Mouse (Mus musculus): Measurements from ENCODE around the gene Sec14l5. TPM values are rescaled to one million over a fixed set of nuclear protein-coding genes. Genes with fewer than 3 reads are reported as not detected.
A peak's percentile ranks its signal among the peaks of the same experiment; 100 is the strongest.

Sec14l5 gene
- polyA plus RNA-seq, 1 experiment, result 2.4 TPM

DNA sequence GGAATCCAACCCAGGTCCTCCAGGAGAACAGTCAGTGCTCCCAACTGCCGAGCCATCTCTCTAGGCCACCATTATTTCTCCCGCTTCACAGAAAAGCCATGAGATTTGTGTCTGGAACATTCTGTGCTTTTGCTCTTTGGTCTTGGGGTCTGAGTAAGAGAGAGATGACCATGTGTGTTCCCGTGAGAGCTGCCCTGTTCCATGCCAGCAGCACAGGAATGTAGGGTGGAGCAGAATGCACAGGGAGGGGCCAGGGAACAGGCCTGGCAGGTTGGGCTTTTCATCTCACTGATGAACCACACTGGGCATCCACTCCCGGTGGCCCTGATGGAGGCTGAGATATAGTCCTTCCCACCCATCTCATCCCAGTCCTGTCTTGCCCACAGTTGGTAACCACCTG is 27.5 kb upstream of the Sec14l5 start:
- no peak for TF ChIP-seq EP300 (IDR thresholded peaks at IDR 0.05; ENCODE audit: insufficient read depth, low read depth, low read length)
- no peak for TF ChIP-seq CTCF (IDR thresholded peaks at IDR 0.05; ENCODE audit: low read depth, low read length)
- no peak for TF ChIP-seq POLR2A (IDR thresholded peaks at IDR 0.05; ENCODE audit: insufficient read depth, low read length)
- Histone ChIP-seq H3K4me3 (ENCODE audit: low read depth, low read length) (no peak overlapping the region), H3K27me3 (ENCODE audit: control insufficient read depth, insufficient read depth, low read length, poor library complexity, severe bottlenecking) (no peaks in the 10 kb centered on the region), H3K36me3 (ENCODE audit: control insufficient read depth, insufficient read depth, low read length, poor library complexity, severe bottlenecking) (no peaks in the 10 kb centered on the region), H3K4me1 (ENCODE audit: control insufficient read depth, insufficient read depth, low read length) (peaks cover 4% of the 10 kb centered on the region), H3K9me3 (replicated peaks; ENCODE audit: control insufficient read depth, insufficient read depth, low read length, poor library complexity, severe bottlenecking) (no peaks in the 10 kb centered on the region), H3K9ac (ENCODE audit: low read depth, poor library complexity, severe bottlenecking) (no peak overlapping the region), H3K27ac (ENCODE audit: insufficient read depth, low read length) (no peak overlapping the region)

DNA sequence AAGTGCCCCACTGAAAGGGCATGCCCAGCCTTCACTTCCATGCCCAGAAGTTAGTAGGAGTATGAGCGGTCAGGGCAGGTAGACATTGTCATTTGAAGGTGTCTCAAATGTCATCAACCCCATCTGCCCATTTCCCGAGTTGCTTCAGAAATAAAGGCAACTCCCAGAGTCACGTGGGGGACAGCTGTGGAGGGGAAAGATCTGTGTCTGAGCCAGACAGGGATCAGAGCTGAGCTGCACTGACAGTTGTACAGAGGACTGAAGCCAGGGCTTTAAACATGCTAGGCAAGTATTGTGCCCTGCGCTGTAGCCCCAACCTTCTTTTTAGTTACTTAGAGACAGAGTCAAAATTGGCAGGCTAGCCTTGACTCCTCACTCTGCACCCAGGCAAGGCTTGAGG is 27.1 kb upstream of the Sec14l5 start:
- H3K36me3 ChIP-seq (ENCODE audit: control insufficient read depth, insufficient read depth, low read length, poor library complexity, severe bottlenecking), result no peaks in the 10 kb centered on the region
- TF ChIP-seq POLR2A (IDR thresholded peaks at IDR 0.05; ENCODE audit: insufficient read depth, low read length), result no peak
- TF ChIP-seq CTCF (IDR thresholded peaks at IDR 0.05; ENCODE audit: low read depth, low read length), result no peak
- TF ChIP-seq EP300 (IDR thresholded peaks at IDR 0.05; ENCODE audit: insufficient read depth, low read depth, low read length), result no peak

DNA sequence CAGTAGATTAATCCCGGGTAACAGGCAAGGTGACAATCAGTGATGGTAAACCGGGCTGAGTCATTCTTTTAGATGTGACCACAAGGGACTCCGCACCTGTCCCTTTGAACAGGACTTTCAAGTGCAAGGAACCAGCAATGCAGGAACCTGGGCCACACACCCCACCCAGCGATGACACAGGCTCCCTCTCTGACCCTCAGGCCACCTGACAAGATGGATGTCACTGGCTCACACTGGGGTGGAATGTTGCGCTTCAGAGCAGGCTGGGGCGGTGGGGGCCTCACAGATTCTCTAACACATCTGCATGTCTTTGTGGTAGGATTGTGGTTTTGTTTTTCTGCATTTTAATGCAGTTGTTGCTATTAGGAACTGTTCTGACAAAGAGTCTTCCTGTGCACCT is 23.4 kb upstream of the Sec14l5 start:
- Histone ChIP-seq H3K9ac (ENCODE audit: low read depth, poor library complexity, severe bottlenecking) (no peak overlapping the region), H3K9me3 (replicated peaks; ENCODE audit: control insufficient read depth, insufficient read depth, low read length, poor library complexity, severe bottlenecking) (no peaks in the 10 kb centered on the region), H3K36me3 (ENCODE audit: control insufficient read depth, insufficient read depth, low read length, poor library complexity, severe bottlenecking) (no peaks in the 10 kb centered on the region), H3K27ac (ENCODE audit: insufficient read depth, low read length) (no peak overlapping the region), H3K27me3 (ENCODE audit: control insufficient read depth, insufficient read depth, low read length, poor library complexity, severe bottlenecking) (no peaks in the 10 kb centered on the region), H3K4me3 (ENCODE audit: low read depth, low read length) (no peak overlapping the region), H3K4me1 (ENCODE audit: control insufficient read depth, insufficient read depth, low read length) (peaks cover 4% of the 10 kb centered on the region)
- TF ChIP-seq POLR2A (IDR thresholded peaks at IDR 0.05; ENCODE audit: insufficient read depth, low read length) (no peak), CTCF (IDR thresholded peaks at IDR 0.05; ENCODE audit: low read depth, low read length) (no peak), EP300 (IDR thresholded peaks at IDR 0.05; ENCODE audit: insufficient read depth, low read depth, low read length) (no peak)

More for the DNA sequence above, 27.1 kb upstream of the Sec14l5 start:
- no peak overlapping the region for H3K27ac ChIP-seq (ENCODE audit: insufficient read depth, low read length)
- no peak overlapping the region for H3K4me3 ChIP-seq (ENCODE audit: low read depth, low read length)
- no peaks in the 10 kb centered on the region for H3K27me3 ChIP-seq (ENCODE audit: control insufficient read depth, insufficient read depth, low read length, poor library complexity, severe bottlenecking)
- peaks cover 4% of the 10 kb centered on the region for H3K4me1 ChIP-seq (ENCODE audit: control insufficient read depth, insufficient read depth, low read length)
- no peak overlapping the region for H3K9ac ChIP-seq (ENCODE audit: low read depth, poor library complexity, severe bottlenecking)
- H3K9me3 ChIP-seq (replicated peaks; ENCODE audit: control insufficient read depth, insufficient read depth, low read length, poor library complexity, severe bottlenecking), result no peaks in the 10 kb centered on the region

DNA sequence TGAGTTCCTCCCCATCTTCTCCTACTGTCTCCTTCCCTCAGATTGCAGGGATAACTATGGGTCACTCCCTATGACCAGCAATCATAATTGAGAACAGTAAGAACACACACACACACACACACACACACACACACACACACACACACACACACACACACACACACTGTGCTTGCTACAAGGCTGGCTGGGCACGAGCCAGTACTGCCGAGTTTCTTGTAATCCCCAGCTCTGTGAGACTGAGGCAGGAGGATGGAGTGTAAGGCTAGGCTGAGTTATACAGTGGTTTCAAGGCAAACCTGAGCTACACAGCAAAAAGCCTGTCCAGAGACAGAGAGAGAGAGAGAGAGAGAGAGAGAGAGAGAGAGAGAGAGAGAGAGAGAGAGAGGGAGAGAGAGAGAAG is 16.7 kb upstream of the Sec14l5 start:
- no peak overlapping the region for H3K9ac ChIP-seq (ENCODE audit: low read depth, poor library complexity, severe bottlenecking)
- H3K27ac ChIP-seq (ENCODE audit: insufficient read depth, low read length), result no peak overlapping the region
- peaks cover 2% of the 10 kb centered on the region for H3K4me1 ChIP-seq (ENCODE audit: control insufficient read depth, insufficient read depth, low read length)
- H3K36me3 ChIP-seq (ENCODE audit: control insufficient read depth, insufficient read depth, low read length, poor library complexity, severe bottlenecking), result no peaks in the 10 kb centered on the region
- no peak overlapping the region for H3K4me3 ChIP-seq (ENCODE audit: low read depth, low read length)
- no peak for TF ChIP-seq POLR2A (IDR thresholded peaks at IDR 0.05; ENCODE audit: insufficient read depth, low read length)
- TF ChIP-seq CTCF (IDR thresholded peaks at IDR 0.05; ENCODE audit: low read depth, low read length), result no peak
- TF ChIP-seq EP300 (IDR thresholded peaks at IDR 0.05; ENCODE audit: insufficient read depth, low read depth, low read length), result no peak
- H3K9me3 ChIP-seq (replicated peaks; ENCODE audit: control insufficient read depth, insufficient read depth, low read length, poor library complexity, severe bottlenecking), result no peaks in the 10 kb centered on the region
- no peaks in the 10 kb centered on the region; the same call in 1 of the 2 replicates for H3K27me3 ChIP-seq (ENCODE audit: control insufficient read depth, insufficient read depth, low read length, poor library complexity, severe bottlenecking)

DNA sequence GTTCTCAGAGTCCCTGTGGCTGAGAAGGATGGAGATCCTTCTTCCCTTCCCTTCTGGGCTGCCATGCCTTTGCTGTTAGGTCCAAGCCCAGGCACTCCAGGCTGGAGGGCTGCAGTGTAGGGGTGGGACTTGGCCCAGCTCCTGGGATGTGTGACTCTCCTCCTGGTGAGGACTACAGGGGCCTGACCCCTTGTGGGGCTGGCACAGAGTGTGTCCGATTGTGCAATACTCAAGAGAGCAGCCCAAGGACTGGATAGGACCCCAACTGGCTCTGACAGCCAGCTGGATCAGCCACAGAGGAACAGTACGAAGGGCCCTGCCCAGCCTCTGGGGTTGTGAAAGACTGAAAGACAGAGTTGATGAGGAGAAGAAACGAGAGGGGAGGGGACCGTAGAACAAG is 16.1 kb upstream of the Sec14l5 start:
- Histone ChIP-seq H3K4me1 (ENCODE audit: control insufficient read depth, insufficient read depth, low read length) (peaks cover 2% of the 10 kb centered on the region), H3K27ac (ENCODE audit: insufficient read depth, low read length) (no peak overlapping the region), H3K27me3 (ENCODE audit: control insufficient read depth, insufficient read depth, low read length, poor library complexity, severe bottlenecking) (no peaks in the 10 kb centered on the region; the same call in 1 of the 2 replicates), H3K9me3 (replicated peaks; ENCODE audit: control insufficient read depth, insufficient read depth, low read length, poor library complexity, severe bottlenecking) (no peaks in the 10 kb centered on the region), H3K36me3 (ENCODE audit: control insufficient read depth, insufficient read depth, low read length, poor library complexity, severe bottlenecking) (no peaks in the 10 kb centered on the region), H3K4me3 (ENCODE audit: low read depth, low read length) (no peak overlapping the region), H3K9ac (ENCODE audit: low read depth, poor library complexity, severe bottlenecking) (no peak overlapping the region)
- TF ChIP-seq POLR2A (IDR thresholded peaks at IDR 0.05; ENCODE audit: insufficient read depth, low read length) (no peak), CTCF (IDR thresholded peaks at IDR 0.05; ENCODE audit: low read depth, low read length) (no peak), EP300 (IDR thresholded peaks at IDR 0.05; ENCODE audit: insufficient read depth, low read depth, low read length) (no peak)

DNA sequence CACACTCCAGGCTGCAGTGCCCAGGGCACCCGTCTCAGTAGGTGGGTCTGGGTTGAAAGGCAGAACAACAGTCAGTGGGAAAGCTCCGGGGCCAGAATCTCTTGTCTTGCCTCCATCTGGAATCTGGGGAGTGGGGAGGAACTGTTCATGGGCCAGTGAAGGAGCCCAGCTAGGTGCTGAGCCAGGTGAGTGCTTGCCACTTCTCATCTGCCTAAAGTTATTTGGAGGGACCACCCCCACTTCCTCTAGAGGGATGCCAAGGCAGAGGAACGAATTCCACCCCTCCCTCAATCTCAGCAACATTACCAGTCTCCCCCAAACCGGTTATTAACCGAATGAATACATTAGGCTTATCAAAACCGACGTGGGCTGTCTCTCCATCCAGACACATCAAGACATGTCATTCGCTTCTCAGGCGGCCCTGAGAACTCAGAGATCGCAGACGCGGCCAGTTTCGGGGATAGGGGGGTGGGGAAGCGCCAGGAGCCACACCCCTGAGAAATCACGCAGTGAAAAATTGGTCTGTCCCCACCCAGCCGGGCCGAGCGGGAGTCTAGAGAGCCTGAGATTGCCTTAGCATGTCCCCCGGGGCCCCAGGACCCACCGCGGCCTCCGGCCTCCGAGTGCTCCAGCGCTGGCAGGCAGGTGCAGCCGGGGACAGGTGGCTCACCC is 15.5 kb upstream of the Sec14l5 start:
- Histone ChIP-seq H3K9me3 (replicated peaks; ENCODE audit: control insufficient read depth, insufficient read depth, low read length, poor library complexity, severe bottlenecking) (no peaks in the 10 kb centered on the region), H3K4me3 (ENCODE audit: low read depth, low read length) (peak overlapping the region; percentile 76), H3K36me3 (ENCODE audit: control insufficient read depth, insufficient read depth, low read length, poor library complexity, severe bottlenecking) (no peaks in the 10 kb centered on the region), H3K27ac (ENCODE audit: insufficient read depth, low read length) (no peak overlapping the region), H3K4me1 (ENCODE audit: control insufficient read depth, insufficient read depth, low read length) (peaks cover 2% of the 10 kb centered on the region), H3K27me3 (ENCODE audit: control insufficient read depth, insufficient read depth, low read length, poor library complexity, severe bottlenecking) (no peaks in the 10 kb centered on the region; the same call in 1 of the 2 replicates), H3K9ac (ENCODE audit: low read depth, poor library complexity, severe bottlenecking) (peak overlapping the region; percentile 55)
- TF ChIP-seq POLR2A (IDR thresholded peaks at IDR 0.05; ENCODE audit: insufficient read depth, low read length) (no peak), EP300 (IDR thresholded peaks at IDR 0.05; ENCODE audit: insufficient read depth, low read depth, low read length) (no peak), CTCF (IDR thresholded peaks at IDR 0.05; ENCODE audit: low read depth, low read length) (no peak)

Measured in ES-Bruce4 (cell line).